Comparison of ENCODE assay signal across 9 mouse cellular contexts in genomic region chr10:81229735-81230437, GRCm38 (mm10). TPM values are rescaled to one million over a fixed set of nuclear protein-coding genes. Genes with fewer than 3 reads are reported as not detected.
A peak's percentile ranks its signal among the peaks of the same experiment; 100 is the strongest.
DNase-seq lines count a peak whose midpoint lies in the region; ATAC-seq lines count a peak whose summit lies in the region.
"Had no signal": no experiment of that assay in that cellular context is flagged by ENCODE, and none has a peak within 500 bp of the region (broad histone marks: within the 10 kb centered on the region; RNA-seq: fewer than 3 reads in every experiment).

No protein-coding gene starts in this region.

- peaks cover 14% of the 10 kb centered on the region for H3K4me1 ChIP-seq in limb, embryonic 12.5 days (replicated peaks)

- H3K36me3 ChIP-seq in limb, embryonic 12.5 days = no peaks in the 10 kb centered on the region

- H3K9me3 ChIP-seq in limb, embryonic 12.5 days = no peaks in the 10 kb centered on the region

- peak; percentile 68 for DNase-seq in cerebellum, adult 9-10 months
- no peak for DNase-seq in cerebellum, postnatal 4 days (ENCODE audit: low spot score in 2 of 2)
- peak; percentile 56 for DNase-seq in thymus, postnatal 0 days (ENCODE audit: low spot score)
- DNase-seq in thymus, postnatal 25 days = no peak
- no peak for DNase-seq in liver
- no peak for DNase-seq in spleen, adult 12 weeks (ENCODE audit: low spot score)

- WGBS in limb, embryonic 12.5 days = 12% methylated on average over 20 of the region's 20 CpGs

- no peak for ATAC-seq in limb, embryonic 12.5 days (ENCODE audit: insufficient number of reproducible peaks, insufficient read depth, low FRiP score, low TSS enrichment, low read depth)
- no peak for ATAC-seq in erythroid progenitor cell, adult 5-6 weeks (replicated peaks; ENCODE audit: low FRiP score, poor library complexity, severe bottlenecking)

- no peak overlapping the region for H3K27ac ChIP-seq in limb, embryonic 12.5 days
- H3K27ac ChIP-seq: macrophage had no signal

- peaks cover 52% of the 10 kb centered on the region for H3K27me3 ChIP-seq in limb, embryonic 12.5 days

- H3K4me3 ChIP-seq in limb, embryonic 12.5 days (replicated peaks) = peak overlapping the region; percentile 21; the same call in 1 of the 2 replicates

- peak overlapping the region; percentile 33 for H3K4me2 ChIP-seq in limb, embryonic 12.5 days

- no peak overlapping the region for H3K9ac ChIP-seq in limb, embryonic 12.5 days (replicated peaks)

RNA-seq across cellular contexts. Expression of gene Atcay, which starts 0.7 kb away (rescaled TPM):
- 0.62 and 0.70 TPM in 2 replicates for polyA plus RNA-seq in thymus, postnatal 0 days (2015; fragmentation: Nextera tagmentation; extraction: Ambion mirVana)
- polyA plus RNA-seq in limb, embryonic 12.5 days (2016; fragmentation: Nextera tagmentation; extraction: Ambion mirVana) = 0.38 and 0.43 TPM in 2 replicates
- total RNA-seq in erythroid progenitor cell, adult 5-6 weeks (2015; ENCODE audit: low replicate concordance) = not detected in 2 replicates
- total RNA-seq in erythroid progenitor cell, adult 5-6 weeks (2017; ENCODE audit: low replicate concordance) = 8.3 TPM in 1 of 2 replicates, not detected in the other
- polyA plus RNA-seq: macrophage had no signal

RNA-seq across cellular contexts. Expression of gene Zfr2, which starts 3.1 kb away (rescaled TPM):
- polyA plus RNA-seq in thymus, postnatal 0 days (2015; fragmentation: Nextera tagmentation; extraction: Ambion mirVana) = 0.81 and 1.7 TPM in 2 replicates
- polyA plus RNA-seq in limb, embryonic 12.5 days (2016; fragmentation: Nextera tagmentation; extraction: Ambion mirVana) = 9.9 and 12.1 TPM in 2 replicates
- total RNA-seq in erythroid progenitor cell, adult 5-6 weeks (2015; ENCODE audit: low replicate concordance) = not detected in 2 replicates
- not detected in 2 replicates for total RNA-seq in erythroid progenitor cell, adult 5-6 weeks (2017; ENCODE audit: low replicate concordance)

RNA-seq across cellular contexts. Expression of gene Matk, which starts 22.8 kb away (rescaled TPM):
- polyA plus RNA-seq in thymus, postnatal 0 days (2015; fragmentation: Nextera tagmentation; extraction: Ambion mirVana) = 17.7 and 19.3 TPM in 2 replicates
- polyA plus RNA-seq in limb, embryonic 12.5 days (2016; fragmentation: Nextera tagmentation; extraction: Ambion mirVana) = 4.2 and 4.9 TPM in 2 replicates
- 1.7 and 2.2 TPM in 2 replicates for total RNA-seq in erythroid progenitor cell, adult 5-6 weeks (2015; ENCODE audit: low replicate concordance)
- 1.5 and 1.7 TPM in 2 replicates for total RNA-seq in erythroid progenitor cell, adult 5-6 weeks (2017; ENCODE audit: low replicate concordance)

RNA-seq across cellular contexts. Expression of gene Nmrk2, which starts 28.0 kb away (rescaled TPM):
- polyA plus RNA-seq in thymus, postnatal 0 days (2015; fragmentation: Nextera tagmentation; extraction: Ambion mirVana) = 0.08 TPM in 1 of 2 replicates, not detected in the other
- not detected in 2 replicates for polyA plus RNA-seq in limb, embryonic 12.5 days (2016; fragmentation: Nextera tagmentation; extraction: Ambion mirVana)
- total RNA-seq in erythroid progenitor cell, adult 5-6 weeks (2015; ENCODE audit: low replicate concordance) = not detected in 2 replicates
- not detected in 2 replicates for total RNA-seq in erythroid progenitor cell, adult 5-6 weeks (2017; ENCODE audit: low replicate concordance)
- polyA plus RNA-seq: macrophage had no signal

RNA-seq across cellular contexts. Expression of gene Mrpl54, which starts 36.8 kb away (rescaled TPM):
- polyA plus RNA-seq in thymus, postnatal 0 days (2015; fragmentation: Nextera tagmentation; extraction: Ambion mirVana) = 216 and 225 TPM in 2 replicates
- 207 and 217 TPM in 2 replicates for polyA plus RNA-seq in limb, embryonic 12.5 days (2016; fragmentation: Nextera tagmentation; extraction: Ambion mirVana)
- 35.2 and 37.5 TPM in 2 replicates for total RNA-seq in erythroid progenitor cell, adult 5-6 weeks (2015; ENCODE audit: low replicate concordance)
- total RNA-seq in erythroid progenitor cell, adult 5-6 weeks (2017; ENCODE audit: low replicate concordance) = 20.0 and 23.0 TPM in 2 replicates

Comparison
In these comparisons a context has a peak if more than half of its experiments do, and no peak if none do; other contexts are left out.
1. DNase-seq: peak in cerebellum, adult 9-10 months (single experiment) and thymus, postnatal 0 days (single experiment); none in cerebellum, postnatal 4 days (0 of 2), thymus, postnatal 25 days (single experiment), liver (single experiment) and spleen, adult 12 weeks (single experiment).